Mouse (Mus musculus) CH12.LX (cell line): Measurements from ENCODE around the gene Il2rb. TPM values are rescaled to one million over a fixed set of nuclear protein-coding genes. Genes with fewer than 3 reads are reported as not detected.
A peak's percentile ranks its signal among the peaks of the same experiment; 100 is the strongest.

Experiments used
- DNase-seq: peaks from one replicate; pipeline ENCODE4 v3.0.0-alpha.2; 2013; ENCODE audit errors: extremely low read depth
- H3K27ac ChIP-seq: 2 replicates; pipeline ENCODE4 v1.5.1; 2012; ENCODE audit warnings: low read depth, mild to moderate bottlenecking, control low read depth, moderate library complexity; ENCODE audit not compliant: insufficient read depth
- H3K27me3 ChIP-seq: replicated peaks from 2 replicates; pipeline ENCODE3; 2012; ENCODE audit warnings: inconsistent platforms
- H3K36me3 ChIP-seq, 2 experiments: replicated peaks in 1 of 2; 2 replicates each; pipeline versions ENCODE3 to v1.6.1; 2012; ENCODE audit warnings: inconsistent platforms in 1 of 2, low read length in 1 of 2, mild to moderate bottlenecking in 1 of 2, mixed read lengths in 1 of 2, moderate library complexity in 1 of 2; ENCODE audit not compliant: control insufficient read depth in 1 of 2, insufficient read depth in 1 of 2
- H3K4me1 ChIP-seq, 2 experiments: 2 replicates each; pipeline ENCODE4 v1.6.1; 2012; ENCODE audit warnings: inconsistent platforms in 1 of 2, moderate library complexity in 1 of 2; ENCODE audit not compliant: insufficient read depth in 2 of 2, control insufficient read depth in 1 of 2
- H3K4me2 ChIP-seq: 2 replicates; pipeline ENCODE4 v1.6.1; 2012; ENCODE audit warnings: low read depth, mild to moderate bottlenecking, control low read depth; ENCODE audit not compliant: poor library complexity, insufficient read depth, severe bottlenecking
- H3K4me3 ChIP-seq, 3 experiments: fragments of 150-350 bp in 1 of 3; sonication (generic) in 1 of 3; replicated peaks in 1 of 3; 2 replicates each; pipeline versions ENCODE3 to v1.5.1; 2011 to 2012; ENCODE audit warnings: low read depth in 2 of 3, low read length in 2 of 3, mild to moderate bottlenecking in 2 of 3, moderate library complexity in 2 of 3, control low read depth in 1 of 3, improper control_type of control experiment in 1 of 3, inconsistent platforms in 1 of 3, mixed read lengths in 1 of 3; ENCODE audit not compliant: poor library complexity in 1 of 3
- H3K79me2 ChIP-seq: replicated peaks from 2 replicates; pipeline ENCODE4 v1.6.1; 2012; ENCODE audit warnings: mild to moderate bottlenecking, moderate library complexity; ENCODE audit not compliant: control insufficient read depth, poor library complexity, insufficient read depth, severe bottlenecking; ENCODE audit errors: extremely low read depth
- H3K9ac ChIP-seq: 2 replicates; pipeline ENCODE4 v1.6.1; 2012; ENCODE audit warnings: low read depth, mild to moderate bottlenecking, control low read depth, moderate library complexity; ENCODE audit not compliant: insufficient read depth
- H3K9me3 ChIP-seq: replicated peaks from 2 replicates; pipeline ENCODE3; 2012; ENCODE audit warnings: low read length, inconsistent platforms, mixed read lengths
- BHLHE40 ChIP-seq: IDR thresholded peaks from 2 replicates; pipeline ENCODE4 v1.6.1; 2011; ENCODE audit warnings: mild to moderate bottlenecking, low read depth, low read length, improper control_type of control experiment
- CHD1 ChIP-seq: IDR thresholded peaks from 2 replicates; pipeline ENCODE4 v1.6.1; 2012; ENCODE audit warnings: low read depth, low read length, improper control_type of control experiment, inconsistent platforms
- CHD2 ChIP-seq: IDR thresholded peaks from 2 replicates; pipeline ENCODE4 v1.6.1; 2011; ENCODE audit warnings: low read length, improper control_type of control experiment
- CTCF ChIP-seq, 2 experiments: IDR thresholded peaks in 1 of 2; conservative IDR thresholded peaks in 1 of 2; 2 replicates each; pipeline ENCODE4 v1.5.1; 2011 to 2012; ENCODE audit warnings: low read depth in 2 of 2, low read length in 2 of 2, improper control_type of control experiment in 1 of 2, inconsistent platforms in 1 of 2, mild to moderate bottlenecking in 1 of 2, moderate library complexity in 1 of 2
- E2F4 ChIP-seq: IDR thresholded peaks from 2 replicates; pipeline ENCODE4 v1.6.1; 2011; ENCODE audit warnings: low read depth, low read length, improper control_type of control experiment; ENCODE audit not compliant: insufficient replicate concordance
- ELF1 ChIP-seq: IDR thresholded peaks from 2 replicates; pipeline ENCODE4 v1.6.1; 2014; ENCODE audit warnings: low read depth, mild to moderate bottlenecking, inconsistent platforms, low read length, improper control_type of control experiment
- EP300 ChIP-seq: IDR thresholded peaks from 2 replicates; pipeline ENCODE4 v1.6.1; 2011; ENCODE audit warnings: low read length, improper control_type of control experiment
- ETS1 ChIP-seq: conservative IDR thresholded peaks from 2 replicates; pipeline ENCODE4 v1.6.1; 2012; ENCODE audit warnings: low read depth, mild to moderate bottlenecking, inconsistent platforms, low read length, improper control_type of control experiment, moderate library complexity
- GABPA ChIP-seq: IDR thresholded peaks from 2 replicates; pipeline ENCODE4 v1.6.1; 2012; ENCODE audit warnings: low read depth, low read length, improper control_type of control experiment, inconsistent platforms; ENCODE audit not compliant: insufficient replicate concordance
- HCFC1 ChIP-seq: IDR thresholded peaks from 2 replicates; pipeline ENCODE4 v1.6.1; 2012; ENCODE audit warnings: low read depth, mild to moderate bottlenecking, inconsistent platforms, low read length, improper control_type of control experiment
- IRF4 ChIP-seq: IDR thresholded peaks from 2 replicates; pipeline ENCODE4 v1.6.1; 2014; ENCODE audit warnings: low read depth, mild to moderate bottlenecking, inconsistent platforms, low read length, improper control_type of control experiment
- JUN ChIP-seq: IDR thresholded peaks from 2 replicates; pipeline ENCODE4 v1.6.1; 2011; ENCODE audit warnings: low read depth, mild to moderate bottlenecking, low read length, improper control_type of control experiment, moderate library complexity; ENCODE audit not compliant: insufficient read depth
- JUND ChIP-seq: conservative IDR thresholded peaks from 2 replicates; pipeline ENCODE4 v1.6.1; 2011; ENCODE audit warnings: low read depth, low read length, improper control_type of control experiment
- KAT2A ChIP-seq: IDR thresholded peaks from 2 replicates; pipeline ENCODE4 v1.6.1; 2012; ENCODE audit warnings: low read length, improper control_type of control experiment, inconsistent platforms; ENCODE audit not compliant: insufficient replicate concordance
- MAFK ChIP-seq: IDR thresholded peaks from 2 replicates; pipeline ENCODE4 v1.6.1; 2011; ENCODE audit warnings: low read length, improper control_type of control experiment; ENCODE audit not compliant: insufficient replicate concordance
- MAX ChIP-seq: IDR thresholded peaks from 2 replicates; pipeline ENCODE4 v1.6.1; 2011; ENCODE audit warnings: low read length, improper control_type of control experiment
- MAZ ChIP-seq: IDR thresholded peaks from 2 replicates; pipeline ENCODE4 v1.6.1; 2012; ENCODE audit warnings: low read depth, mild to moderate bottlenecking, inconsistent platforms, low read length, improper control_type of control experiment, moderate library complexity
- MEF2A ChIP-seq: IDR thresholded peaks from 2 replicates; pipeline ENCODE4 v1.6.1; 2014; ENCODE audit warnings: low read depth, mild to moderate bottlenecking, inconsistent platforms, low read length, improper control_type of control experiment, borderline replicate concordance
- MXI1 ChIP-seq: IDR thresholded peaks from 2 replicates; pipeline ENCODE4 v1.6.1; 2011; ENCODE audit warnings: mild to moderate bottlenecking, low read depth, low read length, improper control_type of control experiment
- MYC ChIP-seq: IDR thresholded peaks from 2 replicates; pipeline ENCODE4 v1.6.1; 2011; ENCODE audit warnings: low read depth, mild to moderate bottlenecking, improper control_type of control experiment, low read length
- NELFE ChIP-seq: IDR thresholded peaks from 2 replicates; pipeline ENCODE4 v1.6.1; 2011; ENCODE audit warnings: low read depth, low read length, improper control_type of control experiment
- NRF1 ChIP-seq: IDR thresholded peaks from 2 replicates; pipeline ENCODE4 v1.6.1; 2014; ENCODE audit warnings: low read depth, mild to moderate bottlenecking, inconsistent platforms, low read length, improper control_type of control experiment, moderate library complexity
- PAX5 ChIP-seq: IDR thresholded peaks from 2 replicates; pipeline ENCODE4 v1.6.1; 2012; ENCODE audit warnings: low read length, inconsistent platforms, mixed read lengths
- POLR2A ChIP-seq: IDR thresholded peaks from 2 replicates; pipeline ENCODE4 v1.6.1; 2011; ENCODE audit warnings: low read depth, mild to moderate bottlenecking, improper control_type of control experiment, low read length
- POLR2AphosphoS2 ChIP-seq: IDR thresholded peaks from 2 replicates; pipeline ENCODE4 v1.6.1; 2011; ENCODE audit warnings: low read depth, low read length, improper control_type of control experiment
- RAD21 ChIP-seq: IDR thresholded peaks from 2 replicates; pipeline ENCODE4 v1.6.1; 2011; ENCODE audit warnings: low read depth, mild to moderate bottlenecking, low read length, improper control_type of control experiment, moderate library complexity
- RCOR1 ChIP-seq: conservative IDR thresholded peaks from 2 replicates; pipeline ENCODE4 v1.6.1; 2012; ENCODE audit warnings: low read depth, mild to moderate bottlenecking, inconsistent platforms, low read length, improper control_type of control experiment
- SIN3A ChIP-seq: IDR thresholded peaks from 2 replicates; pipeline ENCODE4 v1.6.1; 2012; ENCODE audit warnings: low read length, improper control_type of control experiment, inconsistent platforms
- SMC3 ChIP-seq: IDR thresholded peaks from 2 replicates; pipeline ENCODE4 v1.6.1; 2011; ENCODE audit warnings: low read depth, low read length, improper control_type of control experiment
- TBP ChIP-seq: conservative IDR thresholded peaks from 2 replicates; pipeline ENCODE4 v1.6.1; 2011; ENCODE audit warnings: low read depth, low read length, improper control_type of control experiment
- TCF12 ChIP-seq: IDR thresholded peaks from 2 replicates; pipeline ENCODE4 v1.6.1; 2014; ENCODE audit warnings: low read depth, mild to moderate bottlenecking, inconsistent platforms, low read length, improper control_type of control experiment
- UBTF ChIP-seq: IDR thresholded peaks from 2 replicates; pipeline ENCODE4 v1.6.1; 2012; ENCODE audit warnings: low read depth, mild to moderate bottlenecking, inconsistent platforms, low read length, improper control_type of control experiment, moderate library complexity
- USF1 ChIP-seq: IDR thresholded peaks from 2 replicates; pipeline ENCODE4 v1.6.1; 2014; ENCODE audit warnings: low read depth, mild to moderate bottlenecking, inconsistent platforms, low read length, improper control_type of control experiment
- USF2 ChIP-seq: conservative IDR thresholded peaks from 2 replicates; pipeline ENCODE4 v1.6.1; 2011; ENCODE audit warnings: low read depth, low read length, improper control_type of control experiment
- ZC3H11A ChIP-seq: IDR thresholded peaks from 2 replicates; pipeline ENCODE4 v1.6.1; 2012; ENCODE audit warnings: low read depth, mild to moderate bottlenecking, inconsistent platforms, low read length, improper control_type of control experiment
- ZKSCAN1 ChIP-seq: IDR thresholded peaks from 2 replicates; pipeline ENCODE4 v1.6.1; 2012; ENCODE audit warnings: low read depth, inconsistent platforms, low read length, improper control_type of control experiment, borderline replicate concordance
- ZMIZ1 ChIP-seq: IDR thresholded peaks from 2 replicates; pipeline ENCODE4 v1.6.1; 2012; ENCODE audit warnings: low read depth, mild to moderate bottlenecking, inconsistent platforms, low read length, improper control_type of control experiment
- ZNF384 ChIP-seq: IDR thresholded peaks from 2 replicates; pipeline ENCODE4 v1.6.1; 2012; ENCODE audit warnings: low read depth, low read length, improper control_type of control experiment, inconsistent platforms
- dilution Hi-C: fragments of 300-500 bp; cut with MboI; formaldehyde crosslinking; loops from 2 replicates; pipeline ENCODE4 v1.14.3; 2020; ENCODE audit warnings: low sequenced_read_pairs; ENCODE audit not compliant: extremely low pct_unique_long_range_greater_than_20kb, extremely low pct_ligation_motif_present
- in situ Hi-C: fragments of 300-500 bp; cut with MboI; formaldehyde crosslinking; loops from 3 replicates; pipeline ENCODE4 v1.14.3; 2019; ENCODE audit warnings: low sequenced_read_pairs, low pct_ligation_motif_present, low pct_unique_long_range_greater_than_20kb, mixed read lengths
- polyA plus RNA-seq: library from polyadenylated mRNA; unstranded; fragments of >175 nt; gene quantifications from 2 replicates; pipeline ENCODE4 v1.2.1, GENCODE M21; 2012; ENCODE audit warnings: low read depth; ENCODE audit not compliant: insufficient read length
- total RNA-seq, 2 experiments: library from RNA; depleted of rRNA; stranded (reverse); fragments of 300-350 nt in 1 of 2; fragments of >200 nt in 1 of 2; gene quantifications; 2 replicates each; pipeline ENCODE4 v1.2.3; 2012 to 2014

Gene Il2rb
- total and polyA plus RNA-seq, 3 experiments: 31.2 to 60.0 (median 32.1) TPM

DNA sequence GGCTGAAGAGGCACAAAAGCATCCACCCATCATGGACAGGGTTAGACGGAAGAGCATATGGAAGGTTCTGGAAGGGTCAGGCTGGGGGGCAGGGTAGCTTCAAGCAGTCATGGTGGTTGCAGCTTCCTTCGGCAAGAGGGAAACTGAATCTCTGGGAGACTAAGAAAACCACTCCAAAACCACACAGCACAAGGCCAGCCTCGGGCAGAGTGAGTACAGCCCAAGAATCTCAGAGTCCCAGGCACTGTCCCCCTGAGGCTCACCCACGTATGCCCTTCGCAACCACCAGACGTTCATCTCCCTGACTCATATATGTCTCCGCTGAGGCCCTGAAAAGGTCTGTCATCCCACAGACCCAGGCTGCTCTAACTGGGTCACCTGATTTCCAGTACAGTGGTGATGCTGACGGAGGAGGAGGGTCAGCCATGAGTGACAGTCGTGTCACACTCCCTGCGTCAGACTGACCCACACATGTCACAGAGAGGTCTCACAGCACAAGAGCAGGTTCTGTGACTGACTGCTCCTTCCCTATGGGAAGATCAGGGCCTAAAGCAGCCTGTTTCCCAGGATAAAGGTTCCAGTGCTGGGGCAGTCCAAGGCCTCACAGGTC lies 1.6 kb downstream of the Il2rb start:
- peak overlapping the region; percentile 75 for H3K27ac ChIP-seq
- H3K9ac ChIP-seq: peak overlapping the region; percentile 67
- H3K9me3 ChIP-seq: no peaks in the 10 kb centered on the region
- peak overlapping the region; percentile 52 to 76 (median 57) for H3K4me3 ChIP-seq
- TF ChIP-seq JUND (peak; percentile 42; the same call in 1 of the 2 replicates), KAT2A (no peak), GABPA (no peak), SIN3A (peak; percentile 80), JUN (no peak), E2F4 (no peak), USF1 (peak; percentile 51), RAD21 (no peak; the same call in 1 of the 2 replicates), NELFE (no peak; the same call in none of the 2 replicates), ELF1 (no peak), POLR2AphosphoS2 (0 out of 2 replicates have a peak, but pooled peaks have one; percentile 64), ZMIZ1 (peak; percentile 84), ETS1 (peak; percentile 91), POLR2A (peak; percentile 48; the same call in 1 of the 2 replicates), UBTF (no peak), MAX (peak; percentile 61), SMC3 (peak; percentile 26; the same call in 1 of the 2 replicates), ZNF384 (no peak), HCFC1 (peak; percentile 16; the same call in 1 of the 2 replicates), TCF12 (peak; percentile 75; the same call in 1 of the 2 replicates), MAZ (no peak), USF2 (0 out of 2 replicates have a peak, but pooled peaks have one; percentile 16), CHD2 (peak; percentile 34), MEF2A (no peak), ZKSCAN1 (no peak), PAX5 (no peak), IRF4 (peak; percentile 72), CTCF (conservative IDR thresholded peaks at IDR 0.05 in 1 of 2, IDR thresholded peaks at IDR 0.05 in 1 of 2; ENCODE audit: low read depth in 2 of 2, low read length in 2 of 2) (no peak), MYC (peak; percentile 54; the same call in 1 of the 2 replicates), TBP (peak; percentile 59; the same call in 1 of the 2 replicates), NRF1 (peak; percentile 26; the same call in 1 of the 2 replicates), CHD1 (no peak; the same call in 1 of the 2 replicates), BHLHE40 (peak; percentile 90), EP300 (peak; percentile 41; the same call in 1 of the 2 replicates), MAFK (no peak), MXI1 (peak; percentile 87), ZC3H11A (no peak), RCOR1 (no peak)
- peak overlapping the region; percentile 73 for H3K4me2 ChIP-seq
- H3K4me1 ChIP-seq: peaks cover 22 to 50% of the 10 kb centered on the region in 2 experiments
- peak; percentile 87 for DNase-seq
- dilution Hi-C loops (no loop called here), in situ Hi-C loops (no loop called here)
- H3K79me2 ChIP-seq: no peaks in the 10 kb centered on the region
- peaks cover 33 to 43% of the 10 kb centered on the region in 2 experiments for H3K36me3 ChIP-seq
- no peaks in the 10 kb centered on the region for H3K27me3 ChIP-seq
